Mouse (Mus musculus) forebrain, embryonic 11.5 days (tissue): ENCODE data around the gene Themis3. TPM values are rescaled to one million over a fixed set of nuclear protein-coding genes. Genes with fewer than 3 reads are reported as not detected.
A peak's percentile ranks its signal among the peaks of the same experiment; 100 is the strongest.

ENCODE experiments used
- ATAC-seq: fragments of 200-750 bp; cut with Nextera tagmentation; replicated peaks from 2 replicates; pipeline ENCODE4 v1.8.0; 2017; ENCODE audit warnings: moderate TSS enrichment; ENCODE audit not compliant: low FRiP score
- DNase-seq: peaks from one replicate; pipeline ENCODE4 v3.0.0-alpha.2; 2017; ENCODE audit warnings: low spot score
- H3K27ac ChIP-seq: fragments of 300-500 bp; sonication (generic); 2 replicates; pipeline ENCODE4 v1.5.1; 2014; ENCODE audit warnings: low read depth, low read length
- H3K27me3 ChIP-seq: fragments of 300-500 bp; sonication (generic); 2 replicates; pipeline ENCODE4 v1.6.1; 2014; ENCODE audit warnings: mild to moderate bottlenecking, low read length, mixed read lengths; ENCODE audit not compliant: control insufficient read depth, insufficient read depth
- H3K36me3 ChIP-seq: fragments of 300-500 bp; sonication (generic); 2 replicates; pipeline ENCODE4 v1.6.1; 2014; ENCODE audit warnings: mild to moderate bottlenecking, low read length, moderate library complexity, mixed read lengths; ENCODE audit not compliant: control insufficient read depth, insufficient read depth
- H3K4me1 ChIP-seq: fragments of 300-500 bp; sonication (generic); replicated peaks from 2 replicates; pipeline ENCODE4 v1.6.1; 2014; ENCODE audit warnings: low read length, mixed read lengths; ENCODE audit not compliant: control insufficient read depth, insufficient read depth
- H3K4me2 ChIP-seq: fragments of 300-500 bp; sonication (generic); 2 replicates; pipeline ENCODE4 v1.6.1; 2014; ENCODE audit warnings: low read depth, mild to moderate bottlenecking, low read length, moderate library complexity, mixed read lengths; ENCODE audit not compliant: severe bottlenecking
- H3K4me3 ChIP-seq: fragments of 300-500 bp; sonication (generic); 2 replicates; pipeline ENCODE4 v1.5.1; 2014; ENCODE audit warnings: low read depth, low read length
- H3K9ac ChIP-seq: fragments of 300-500 bp; sonication (generic); 2 replicates; pipeline ENCODE4 v1.6.1; 2014; ENCODE audit warnings: low read length
- H3K9me3 ChIP-seq: fragments of 300-500 bp; sonication (generic); 2 replicates; pipeline ENCODE4 v1.6.1; 2016; ENCODE audit warnings: low read length, mixed read lengths; ENCODE audit not compliant: control insufficient read depth
- WGBS: fragments of 180-500 bp; shearing (Covaris S2); extraction: QIAGEN DNeasy Blood & Tissue Kit; methylation state at CpG from one replicate; pipeline ENCODE4 v1.1.7; 2014; 5-methylcytosine and 5-hydroxymethylcytosine counted together
- polyA plus RNA-seq: library from polyadenylated mRNA; unstranded; fragments of >200 nt; fragmentation: Nextera tagmentation; extraction: Ambion mirVana; gene quantifications from 2 replicates; pipeline ENCODE4 v1.2.1, GENCODE M21; 2014

Gene Themis3
- polyA plus RNA-seq = not detected in 2 replicates

DNA sequence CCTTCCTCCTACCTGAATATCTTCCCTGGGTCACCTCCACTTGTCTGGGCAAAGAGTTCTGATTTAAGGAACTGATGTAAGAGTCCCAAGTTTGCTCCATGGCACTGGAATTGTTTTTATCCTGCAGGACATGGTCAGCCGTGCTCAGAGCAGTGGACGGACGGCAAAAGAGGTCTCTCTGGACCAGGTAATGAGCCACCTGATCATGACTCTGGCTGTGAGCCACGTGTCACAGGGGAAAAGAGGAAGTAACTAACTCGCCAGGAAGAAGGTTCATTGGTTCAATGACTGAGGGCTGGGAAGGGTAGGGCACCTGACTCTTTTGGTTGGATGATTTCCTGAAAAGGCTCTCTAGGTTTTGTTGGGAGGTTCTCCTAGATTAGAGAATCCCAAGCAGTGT is at the start of gene Themis3:
TSS of gene Themis3 (minus strand) at position 187 of the 400 bp plus-strand sequence.
- H3K4me3 ChIP-seq = no peak within 1 kb of the TSS
- H3K27me3 ChIP-seq = no peaks in the 10 kb centered on the region
- WGBS = 77% methylated on average over 5 of the region's 5 CpGs
- H3K4me2 ChIP-seq = no peak within 1 kb of the TSS
- H3K9me3 ChIP-seq = no peaks in the 10 kb centered on the region
- H3K27ac ChIP-seq = no peak within 1 kb of the TSS
- no peaks in the 10 kb centered on the region for H3K4me1 ChIP-seq
- H3K9ac ChIP-seq = no peak within 1 kb of the TSS
- H3K36me3 ChIP-seq = no peaks in the 10 kb centered on the region
- ATAC-seq = no peak
- peak; percentile 39 for DNase-seq

DNA sequence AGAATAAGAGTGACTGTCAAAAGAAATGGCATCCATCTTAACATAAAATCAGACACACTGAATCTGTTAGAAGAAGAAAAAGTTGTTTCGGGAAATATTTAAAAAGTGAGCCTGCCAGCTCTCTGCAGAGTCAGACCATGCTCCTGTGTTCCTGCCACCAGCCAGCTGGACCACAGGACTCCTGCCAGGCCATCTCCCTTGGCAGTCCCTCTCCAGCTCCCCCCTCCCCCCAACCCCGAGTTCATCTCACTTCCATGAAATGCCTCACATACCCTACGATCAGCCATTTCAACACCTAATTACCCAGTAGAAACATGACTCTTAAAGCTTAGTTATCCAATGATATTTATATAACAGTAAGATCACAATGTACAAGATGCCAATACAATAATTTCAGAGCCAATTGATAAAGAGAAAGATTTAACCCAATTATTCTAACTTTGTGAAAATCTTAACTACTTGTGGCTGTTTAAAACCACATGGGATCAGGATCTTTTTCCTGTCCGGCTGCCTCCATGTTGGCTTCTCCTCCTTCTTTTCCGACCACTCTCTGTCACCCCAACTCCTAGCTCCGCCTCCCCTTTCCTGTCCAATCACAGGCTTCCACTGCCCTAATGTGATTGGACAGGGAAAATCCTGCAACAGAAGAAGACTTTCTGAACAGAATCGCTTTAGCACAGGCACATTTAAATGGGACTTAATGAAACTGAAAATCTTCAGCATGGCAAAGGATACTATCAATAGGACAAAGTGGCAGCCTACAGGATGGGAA is 43.7 kb upstream of the Themis3 start:
- no peak for DNase-seq
- Histone ChIP-seq H3K4me3 (no peak overlapping the region), H3K36me3 (no peaks in the 10 kb centered on the region), H3K4me2 (no peak overlapping the region), H3K4me1 (no peaks in the 10 kb centered on the region), H3K27ac (no peak overlapping the region), H3K27me3 (no peaks in the 10 kb centered on the region), H3K9ac (no peak overlapping the region), H3K9me3 (no peaks in the 10 kb centered on the region)
- ATAC-seq = no peak
- WGBS = 89% methylated on average over 7 of the region's 7 CpGs

DNA sequence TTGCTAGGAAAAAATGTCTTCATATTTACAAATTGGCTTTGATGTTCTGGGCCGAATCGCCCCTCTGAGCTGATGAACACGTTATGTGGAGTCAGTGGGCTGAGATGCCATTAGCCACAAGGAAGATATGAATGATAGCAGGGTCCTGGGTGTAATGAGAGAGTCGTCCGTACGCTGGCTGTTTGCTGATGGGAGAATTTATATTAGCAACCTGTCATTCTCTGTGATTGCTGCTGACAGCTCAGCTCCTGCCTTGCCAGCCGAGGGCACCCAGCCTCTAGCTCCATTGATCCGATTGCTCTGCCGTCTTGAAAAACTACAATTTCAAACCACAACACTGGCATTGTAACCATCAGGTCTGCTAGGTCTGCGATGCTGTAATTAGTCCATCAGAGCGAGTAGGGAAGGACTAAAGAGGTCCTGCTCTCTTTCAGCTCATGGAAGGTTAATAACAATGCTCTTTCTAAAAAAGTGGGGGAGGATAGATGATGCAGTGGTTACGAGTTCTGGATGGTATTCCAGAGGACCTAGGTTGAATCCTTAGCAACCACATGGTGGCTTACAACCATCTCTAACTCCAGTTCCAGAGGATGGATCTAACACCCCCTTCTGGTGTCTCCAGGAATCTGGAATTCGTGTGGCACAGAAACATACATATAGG is 25.7 kb upstream of the Themis3 start:
- no peak for ATAC-seq
- peak; percentile 30 for DNase-seq

DNA sequence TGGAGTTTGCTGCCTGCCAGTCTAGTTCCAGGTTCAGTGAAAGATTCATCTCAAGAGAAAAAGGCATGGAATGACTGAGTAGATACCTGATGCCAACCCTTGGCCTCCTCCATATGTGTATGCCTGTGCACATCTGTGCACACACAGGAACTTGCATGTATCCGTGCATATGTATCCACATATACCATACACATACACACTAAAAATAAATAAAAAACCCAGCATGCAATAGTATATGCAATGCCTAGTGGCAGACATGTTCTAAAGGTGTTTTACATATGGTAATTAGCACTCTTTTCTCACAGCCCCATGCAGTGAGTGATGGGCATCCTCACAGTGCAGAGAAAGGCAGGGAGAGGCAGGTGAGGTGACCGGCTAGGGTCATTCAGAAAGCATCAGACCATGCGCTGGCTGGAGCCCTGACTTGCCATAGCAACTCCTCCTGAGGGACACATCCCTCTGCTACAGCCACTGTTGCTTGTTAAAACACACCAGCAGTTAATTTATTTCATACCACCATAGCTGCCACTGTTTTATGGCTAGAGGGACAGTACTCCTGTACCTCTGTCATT is 24.9 kb upstream of the Themis3 start:
- ATAC-seq = no peak
- no peaks in the 10 kb centered on the region for H3K27me3 ChIP-seq

More for the DNA sequence above, 25.7 kb upstream of the Themis3 start:
- Histone ChIP-seq H3K36me3 (no peaks in the 10 kb centered on the region), H3K4me3 (no peak overlapping the region), H3K9ac (no peak overlapping the region), H3K9me3 (no peaks in the 10 kb centered on the region), H3K27ac (no peak overlapping the region), H3K4me2 (no peak overlapping the region), H3K27me3 (no peaks in the 10 kb centered on the region), H3K4me1 (no peaks in the 10 kb centered on the region)
- WGBS = 76% methylated on average over 13 of the region's 13 CpGs

DNA sequence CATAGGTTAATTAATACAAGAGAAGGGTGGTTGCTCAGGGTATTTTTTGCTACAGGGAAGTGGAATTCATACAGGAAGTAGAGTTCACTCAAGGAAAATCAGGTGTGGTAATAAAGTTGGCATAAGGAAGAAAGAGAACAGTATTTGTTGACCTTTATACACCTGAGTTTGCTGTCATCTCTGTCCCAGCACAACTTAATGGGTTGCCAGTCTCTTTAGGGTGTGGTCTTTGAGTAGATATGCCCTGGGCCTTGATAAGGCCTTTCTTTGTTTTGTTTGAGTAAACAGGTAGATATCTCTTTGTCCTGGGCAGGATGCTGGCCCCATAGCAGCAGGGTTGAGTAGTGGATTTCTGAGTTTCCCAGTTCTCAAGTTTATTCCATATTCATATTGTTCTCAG is 15.6 kb upstream of the Themis3 start:
- no peaks in the 10 kb centered on the region for H3K4me1 ChIP-seq
- DNase-seq (no peak), ATAC-seq (no peak)
- no peak overlapping the region for H3K9ac ChIP-seq
- no peaks in the 10 kb centered on the region for H3K36me3 ChIP-seq
- H3K4me2 ChIP-seq = no peak overlapping the region
- H3K4me3 ChIP-seq = no peak overlapping the region
- H3K27me3 ChIP-seq = no peaks in the 10 kb centered on the region
- H3K9me3 ChIP-seq = no peaks in the 10 kb centered on the region
- H3K27ac ChIP-seq = no peak overlapping the region

More for the DNA sequence above, 24.9 kb upstream of the Themis3 start:
- Histone ChIP-seq H3K4me3 (no peak overlapping the region), H3K4me1 (no peaks in the 10 kb centered on the region), H3K9ac (no peak overlapping the region), H3K9me3 (no peaks in the 10 kb centered on the region), H3K36me3 (no peaks in the 10 kb centered on the region), H3K27ac (no peak overlapping the region), H3K4me2 (no peak overlapping the region)
- WGBS = 90% methylated on average over 3 of the region's 3 CpGs
- DNase-seq = peak; percentile 31

DNA sequence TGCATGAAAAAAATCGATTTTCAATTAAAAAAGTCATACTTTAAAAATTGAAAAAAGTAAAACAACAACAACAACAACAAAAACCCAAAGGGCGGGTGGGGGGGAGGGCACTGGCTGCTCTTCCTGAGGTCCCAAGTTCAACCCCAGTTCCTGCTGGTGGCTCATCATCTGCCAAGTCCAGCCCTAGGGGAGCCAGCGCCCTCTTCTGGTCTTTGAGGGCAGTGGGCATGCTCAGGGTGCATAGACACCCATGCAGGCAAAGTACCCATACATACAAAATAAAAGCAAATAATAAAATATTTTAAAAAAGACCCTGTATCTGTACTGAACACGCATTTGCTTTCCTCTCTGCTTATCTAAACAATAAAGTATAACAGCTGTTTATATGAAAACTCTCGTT is 10.5 kb upstream of the Themis3 start:
- ATAC-seq (no peak), DNase-seq (no peak)
- 74% methylated on average over 5 of the region's 5 CpGs for WGBS
- Histone ChIP-seq H3K4me3 (no peak overlapping the region), H3K4me1 (no peaks in the 10 kb centered on the region), H3K36me3 (no peaks in the 10 kb centered on the region), H3K4me2 (no peak overlapping the region), H3K9ac (no peak overlapping the region), H3K9me3 (no peaks in the 10 kb centered on the region), H3K27ac (no peak overlapping the region), H3K27me3 (no peaks in the 10 kb centered on the region)

DNA sequence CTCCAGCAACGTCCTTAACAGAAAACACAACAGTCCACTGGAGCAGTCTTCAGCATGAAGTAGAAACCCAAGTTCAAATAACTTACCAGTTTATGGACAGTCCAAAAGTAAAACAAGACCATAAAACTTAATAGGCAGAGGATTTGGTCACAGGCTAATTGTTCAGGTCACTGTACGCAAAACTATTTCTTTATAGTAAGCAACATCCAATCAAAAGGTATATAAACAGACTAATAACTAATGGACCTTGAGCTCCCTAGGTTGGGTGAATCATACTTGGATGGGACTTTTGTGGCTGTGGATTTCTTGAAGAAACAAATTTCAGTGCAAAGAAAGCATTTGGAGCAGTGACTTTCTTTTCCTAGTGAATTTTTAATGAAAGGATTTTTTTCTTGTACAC is 6.8 kb upstream of the Themis3 start:
- Histone ChIP-seq H3K36me3 (no peaks in the 10 kb centered on the region), H3K9ac (no peak overlapping the region)
- 88% methylated on average over 2 of the region's 2 CpGs for WGBS

DNA sequence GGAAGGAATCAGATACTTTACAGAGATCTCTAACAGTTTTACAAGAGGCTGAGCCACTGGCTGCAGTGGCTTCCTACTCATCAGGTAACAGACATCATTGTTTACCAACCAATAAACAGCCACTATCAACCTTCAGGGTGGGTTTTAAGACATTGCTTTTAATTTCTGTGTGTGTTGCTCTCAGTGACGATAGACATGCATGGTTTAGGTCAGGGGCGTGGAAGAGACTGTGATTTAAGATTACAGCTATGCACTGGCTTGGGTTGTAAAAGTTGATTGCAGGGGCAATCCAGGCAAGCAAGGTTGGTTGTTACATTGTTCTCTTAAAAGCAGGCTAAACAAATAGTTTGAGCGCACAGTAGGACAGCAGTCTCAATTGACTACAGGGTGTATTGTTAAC is 1.4 kb upstream of the Themis3 start:
- no peak overlapping the region for H3K4me3 ChIP-seq
- H3K36me3 ChIP-seq = no peaks in the 10 kb centered on the region
- 78% methylated on average over 3 of the region's 3 CpGs for WGBS
- H3K27me3 ChIP-seq = no peaks in the 10 kb centered on the region
- no peak overlapping the region for H3K27ac ChIP-seq
- H3K4me1 ChIP-seq = no peaks in the 10 kb centered on the region
- DNase-seq (peak; percentile 26), ATAC-seq (no peak)
- no peak overlapping the region for H3K4me2 ChIP-seq
- no peaks in the 10 kb centered on the region for H3K9me3 ChIP-seq
- H3K9ac ChIP-seq = no peak overlapping the region

More for the DNA sequence above, 6.8 kb upstream of the Themis3 start:
- Histone ChIP-seq H3K4me1 (no peaks in the 10 kb centered on the region), H3K9me3 (no peaks in the 10 kb centered on the region), H3K27ac (no peak overlapping the region), H3K4me2 (no peak overlapping the region), H3K27me3 (no peaks in the 10 kb centered on the region), H3K4me3 (no peak overlapping the region)
- no peak for ATAC-seq
- DNase-seq = no peak
